Mouse (Mus musculus): Measurements from ENCODE around the gene Epb41l3.

Gene Epb41l3

GRCm38 (mm10) chr17:69075501-69076237, at the start of gene Epb41l3:
Epb41l3 (plus strand) TSS chr17:69075683.
- DNase-seq, result peak; percentile 84 to 89

GRCm38 (mm10) chr17:69038760-69039675, 36.5 kb upstream of the Epb41l3 start:
- DNase-seq, result no peak

- peak; percentile 40 to 48 for DNase-seq
These were observed 34.0 kb upstream of the Epb41l3 start for GRCm38 (mm10) chr17:69041516-69041915.

GRCm38 (mm10) chr17:69048826-69049225, 26.7 kb upstream of the Epb41l3 start:
- no peak for DNase-seq

- DNase-seq, result no peak
These were observed 21.5 kb upstream of the Epb41l3 start for GRCm38 (mm10) chr17:69054029-69054428.

- DNase-seq, result no peak
These were observed 15.7 kb upstream of the Epb41l3 start for GRCm38 (mm10) chr17:69059760-69060159.

GRCm38 (mm10) chr17:69060388-69060787, 15.1 kb upstream of the Epb41l3 start:
- DNase-seq, result no peak

- DNase-seq, result no peak
These were observed 13.4 kb upstream of the Epb41l3 start for GRCm38 (mm10) chr17:69061883-69062745.

- no peak for DNase-seq
These were observed 7.3 kb upstream of the Epb41l3 start for GRCm38 (mm10) chr17:69067937-69068739.

GRCm38 (mm10) chr17:69074095-69074494, 1.4 kb upstream of the Epb41l3 start:
- DNase-seq, result no peak

GRCm38 (mm10) chr17:69076238-69076625, 749 bp downstream of the Epb41l3 start:
- peak; percentile 51 to 60 for DNase-seq

- peak; percentile 3 to 21 for DNase-seq
These were observed 1.5 kb downstream of the Epb41l3 start for GRCm38 (mm10) chr17:69076747-69077543.

- peak in 1 of 2 experiments; percentile 4 for DNase-seq
These were observed 2.0 kb downstream of the Epb41l3 start for GRCm38 (mm10) chr17:69077544-69077920.

GRCm38 (mm10) chr17:69082316-69082715, 6.8 kb downstream of the Epb41l3 start:
- DNase-seq, result no peak

- no peak for DNase-seq
These were observed 16.1 kb downstream of the Epb41l3 start for GRCm38 (mm10) chr17:69091618-69092017.

GRCm38 (mm10) chr17:69097068-69097467, 21.6 kb downstream of the Epb41l3 start:
- DNase-seq, result no peak

- no peak for DNase-seq
These were observed 22.5 kb downstream of the Epb41l3 start for GRCm38 (mm10) chr17:69097955-69098354.

- no peak for DNase-seq
These were observed 27.8 kb downstream of the Epb41l3 start for GRCm38 (mm10) chr17:69103326-69103725.

GRCm38 (mm10) chr17:69105035-69105798, 29.7 kb downstream of the Epb41l3 start:
- peak in 1 of 2 experiments; percentile 6 for DNase-seq

- DNase-seq, result peak; percentile 61 to 65
These were observed 30.4 kb downstream of the Epb41l3 start for GRCm38 (mm10) chr17:69105799-69106401.

Data from kidney, postnatal 4 days (tissue).